Mouse (Mus musculus): ENCODE measurements at regions not wholly inside any gene's neighbourhood (a gene's known extent, or its start where the extent isn't known, plus 50 kb on each side); places are given as distances from the start of the nearest gene placed in this dataset.
A peak's percentile ranks its signal among the peaks of the same experiment; 100 is the strongest.

GRCm38 (mm10) chr13:101237035-101237434 lies 403.8 kb upstream of the Slc30a5 start:
- Histone ChIP-seq H3K9ac (ENCODE audit: low read depth, low read length) (no peak overlapping the region), H3K4me2 (ENCODE audit: low read depth, low read length) (peak overlapping the region; percentile 18; the same call in 1 of the 2 replicates), H3K9me3 (ENCODE audit: control insufficient read depth, low read length) (no peaks in the 10 kb centered on the region), H3K4me1 (ENCODE audit: control insufficient read depth, insufficient read depth, low read length) (peaks cover 14% of the 10 kb centered on the region), H3K36me3 (ENCODE audit: control insufficient read depth, insufficient read depth, low read length) (no peaks in the 10 kb centered on the region), H3K27me3 (replicated peaks; ENCODE audit: control insufficient read depth, insufficient read depth, low read length) (no peaks in the 10 kb centered on the region), H3K27ac (replicated peaks; ENCODE audit: low read depth, low read length) (0 out of 2 replicates have a peak overlapping the region, but pooled peaks have one; percentile 15), H3K4me3 (ENCODE audit: low read depth, low read length) (no peak overlapping the region)
- whole genome bisulfite sequencing, result 63% methylated on average over 10 of the region's 10 CpGs
- ATAC-seq (ENCODE audit: low read depth) (no peak), DNase-seq (ENCODE audit: low spot score) (peak; percentile 51)

- WGBS, result 86% methylated on average over 4 of the region's 4 CpGs
- H3K36me3 ChIP-seq (ENCODE audit: control insufficient read depth, insufficient read depth, low read length), result no peaks in the 10 kb centered on the region
- H3K9me3 ChIP-seq (ENCODE audit: control insufficient read depth, low read length), result no peaks in the 10 kb centered on the region
- no peak for ATAC-seq (ENCODE audit: low read depth)
- no peak overlapping the region for H3K4me3 ChIP-seq (ENCODE audit: low read depth, low read length)
- no peak overlapping the region for H3K4me2 ChIP-seq (ENCODE audit: low read depth, low read length)
- H3K27me3 ChIP-seq (replicated peaks; ENCODE audit: control insufficient read depth, insufficient read depth, low read length), result no peaks in the 10 kb centered on the region
- H3K27ac ChIP-seq (replicated peaks; ENCODE audit: low read depth, low read length), result no peak overlapping the region
- peaks cover 14% of the 10 kb centered on the region for H3K4me1 ChIP-seq (ENCODE audit: control insufficient read depth, insufficient read depth, low read length)
- H3K9ac ChIP-seq (ENCODE audit: low read depth, low read length), result no peak overlapping the region
- DNase-seq (ENCODE audit: low spot score), result no peak
Observed at GRCm38 (mm10) chr13:101235846-101236245, 402.6 kb upstream of the Slc30a5 start.

GRCm38 (mm10) chr13:101235110-101235509 lies 401.9 kb upstream of the Slc30a5 start:
- no peak for ATAC-seq (ENCODE audit: low read depth)
- H3K9ac ChIP-seq (ENCODE audit: low read depth, low read length), result no peak overlapping the region
- peaks cover 14% of the 10 kb centered on the region for H3K4me1 ChIP-seq (ENCODE audit: control insufficient read depth, insufficient read depth, low read length)
- H3K27ac ChIP-seq (replicated peaks; ENCODE audit: low read depth, low read length), result no peak overlapping the region
- H3K36me3 ChIP-seq (ENCODE audit: control insufficient read depth, insufficient read depth, low read length), result no peaks in the 10 kb centered on the region
- WGBS, result 30% methylated on average over 3 of the region's 3 CpGs
- DNase-seq (ENCODE audit: low spot score), result no peak
- H3K4me2 ChIP-seq (ENCODE audit: low read depth, low read length), result no peak overlapping the region
- no peak overlapping the region for H3K4me3 ChIP-seq (ENCODE audit: low read depth, low read length)
- no peaks in the 10 kb centered on the region for H3K9me3 ChIP-seq (ENCODE audit: control insufficient read depth, low read length)
- no peaks in the 10 kb centered on the region for H3K27me3 ChIP-seq (replicated peaks; ENCODE audit: control insufficient read depth, insufficient read depth, low read length)

GRCm38 (mm10) chr13:101234550-101234949 lies 401.3 kb upstream of the Slc30a5 start:
- Histone ChIP-seq H3K9me3 (ENCODE audit: control insufficient read depth, low read length) (no peaks in the 10 kb centered on the region), H3K4me3 (ENCODE audit: low read depth, low read length) (no peak overlapping the region), H3K4me2 (ENCODE audit: low read depth, low read length) (no peak overlapping the region), H3K27ac (replicated peaks; ENCODE audit: low read depth, low read length) (no peak overlapping the region), H3K27me3 (replicated peaks; ENCODE audit: control insufficient read depth, insufficient read depth, low read length) (no peaks in the 10 kb centered on the region), H3K4me1 (ENCODE audit: control insufficient read depth, insufficient read depth, low read length) (peaks cover 14% of the 10 kb centered on the region), H3K36me3 (ENCODE audit: control insufficient read depth, insufficient read depth, low read length) (no peaks in the 10 kb centered on the region), H3K9ac (ENCODE audit: low read depth, low read length) (no peak overlapping the region)
- WGBS, result 69% methylated on average over 10 of the region's 10 CpGs
- no peak for ATAC-seq (ENCODE audit: low read depth)
- no peak for DNase-seq (ENCODE audit: low spot score)

GRCm38 (mm10) chr13:101233843-101234281 lies 400.6 kb upstream of the Slc30a5 start:
- Histone ChIP-seq H3K9me3 (ENCODE audit: control insufficient read depth, low read length) (no peaks in the 10 kb centered on the region), H3K4me3 (ENCODE audit: low read depth, low read length) (no peak overlapping the region), H3K27ac (replicated peaks; ENCODE audit: low read depth, low read length) (0 out of 2 replicates have a peak overlapping the region, but pooled peaks have one; percentile 13), H3K27me3 (replicated peaks; ENCODE audit: control insufficient read depth, insufficient read depth, low read length) (no peaks in the 10 kb centered on the region), H3K4me1 (ENCODE audit: control insufficient read depth, insufficient read depth, low read length) (peaks cover 14% of the 10 kb centered on the region), H3K36me3 (ENCODE audit: control insufficient read depth, insufficient read depth, low read length) (no peaks in the 10 kb centered on the region), H3K9ac (ENCODE audit: low read depth, low read length) (no peak overlapping the region), H3K4me2 (ENCODE audit: low read depth, low read length) (0 out of 2 replicates have a peak overlapping the region, but pooled peaks have one; percentile 18)
- 27% methylated on average over 5 of the region's 5 CpGs for WGBS
- peak; percentile 56 for DNase-seq (ENCODE audit: low spot score)
- ATAC-seq (ENCODE audit: low read depth), result peak; percentile 85

GRCm38 (mm10) chr13:101233181-101233842 lies 400.1 kb upstream of the Slc30a5 start:
- H3K4me2 ChIP-seq (ENCODE audit: low read depth, low read length), result 0 out of 2 replicates have a peak overlapping the region, but pooled peaks have one; percentile 18
- H3K36me3 ChIP-seq (ENCODE audit: control insufficient read depth, insufficient read depth, low read length), result no peaks in the 10 kb centered on the region
- no peaks in the 10 kb centered on the region for H3K27me3 ChIP-seq (replicated peaks; ENCODE audit: control insufficient read depth, insufficient read depth, low read length)
- H3K9ac ChIP-seq (ENCODE audit: low read depth, low read length), result no peak overlapping the region
- peak overlapping the region; percentile 59 for H3K27ac ChIP-seq (replicated peaks; ENCODE audit: low read depth, low read length)
- ATAC-seq (ENCODE audit: low read depth) (peak; percentile 91), DNase-seq (ENCODE audit: low spot score) (peak; percentile 91)
- H3K4me1 ChIP-seq (ENCODE audit: control insufficient read depth, insufficient read depth, low read length), result peaks cover 14% of the 10 kb centered on the region
- 27% methylated on average over 8 of the region's 8 CpGs for WGBS
- H3K9me3 ChIP-seq (ENCODE audit: control insufficient read depth, low read length), result no peaks in the 10 kb centered on the region
- no peak overlapping the region for H3K4me3 ChIP-seq (ENCODE audit: low read depth, low read length)

- Histone ChIP-seq H3K4me3 (ENCODE audit: low read depth, low read length) (no peak overlapping the region), H3K9ac (ENCODE audit: low read depth, low read length) (no peak overlapping the region), H3K27ac (replicated peaks; ENCODE audit: low read depth, low read length) (no peak overlapping the region), H3K27me3 (replicated peaks; ENCODE audit: control insufficient read depth, insufficient read depth, low read length) (no peaks in the 10 kb centered on the region), H3K36me3 (ENCODE audit: control insufficient read depth, insufficient read depth, low read length) (no peaks in the 10 kb centered on the region), H3K4me1 (ENCODE audit: control insufficient read depth, insufficient read depth, low read length) (peaks cover 14% of the 10 kb centered on the region), H3K4me2 (ENCODE audit: low read depth, low read length) (no peak overlapping the region), H3K9me3 (ENCODE audit: control insufficient read depth, low read length) (no peaks in the 10 kb centered on the region)
- ATAC-seq (ENCODE audit: low read depth) (no peak), DNase-seq (ENCODE audit: low spot score) (no peak)
- WGBS, result 84% methylated on average over 4 of the region's 4 CpGs
Observed at GRCm38 (mm10) chr13:101229861-101230260, 396.6 kb upstream of the Slc30a5 start.

GRCm38 (mm10) chr13:101225366-101225765 lies 392.1 kb upstream of the Slc30a5 start:
- no peaks in the 10 kb centered on the region for H3K36me3 ChIP-seq (ENCODE audit: control insufficient read depth, insufficient read depth, low read length)
- DNase-seq (ENCODE audit: low spot score), result no peak

More at GRCm38 (mm10) chr13:101225366-101225765, 392.1 kb upstream of the Slc30a5 start:
- no peak overlapping the region for H3K9ac ChIP-seq (ENCODE audit: low read depth, low read length)
- H3K27me3 ChIP-seq (replicated peaks; ENCODE audit: control insufficient read depth, insufficient read depth, low read length), result no peaks in the 10 kb centered on the region
- no peak for ATAC-seq (ENCODE audit: low read depth)
- 80% methylated on average over 2 of the region's 2 CpGs for WGBS
- no peak overlapping the region for H3K4me3 ChIP-seq (ENCODE audit: low read depth, low read length)
- no peaks in the 10 kb centered on the region for H3K9me3 ChIP-seq (ENCODE audit: control insufficient read depth, low read length)
- H3K4me2 ChIP-seq (ENCODE audit: low read depth, low read length), result no peak overlapping the region
- no peaks in the 10 kb centered on the region for H3K4me1 ChIP-seq (ENCODE audit: control insufficient read depth, insufficient read depth, low read length)
- H3K27ac ChIP-seq (replicated peaks; ENCODE audit: low read depth, low read length), result no peak overlapping the region
